Mouse (Mus musculus): ENCODE measurements at regions not wholly inside any gene's neighbourhood (a gene's known extent, or its start where the extent isn't known, plus 50 kb on each side); places are given as distances from the start of the nearest gene placed in this dataset.
A peak's percentile ranks its signal among the peaks of the same experiment; 100 is the strongest.

DNA sequence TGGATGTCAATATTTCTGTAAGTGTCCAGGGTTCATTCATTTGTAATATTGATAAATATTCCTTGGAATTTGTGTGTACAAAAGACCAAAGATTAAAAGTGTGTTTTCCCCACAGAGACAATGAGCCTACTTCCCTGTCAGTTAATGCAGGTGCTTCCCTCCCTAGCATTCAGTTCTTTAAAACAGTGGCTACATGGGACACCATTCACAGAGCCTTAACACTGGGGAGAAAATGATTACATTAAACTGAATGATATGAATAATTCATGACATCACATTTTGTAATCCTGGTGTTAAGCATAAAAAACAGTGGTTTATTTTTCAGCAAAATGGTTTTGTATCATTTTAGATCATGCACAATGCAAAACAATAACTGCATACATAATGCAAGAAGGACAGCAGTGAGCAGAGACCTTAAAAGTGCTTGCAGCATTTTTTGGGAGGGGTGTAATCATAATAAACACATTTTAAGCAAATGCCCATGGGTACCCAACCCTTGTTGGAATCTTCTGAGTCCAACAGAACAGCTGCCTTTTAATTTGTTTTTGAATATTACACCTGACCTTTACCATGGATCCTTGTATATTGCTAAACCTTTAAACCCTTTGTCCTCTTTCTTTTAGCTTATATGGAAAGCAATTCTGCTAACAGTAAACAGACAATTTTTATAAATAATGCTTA lies 917.1 kb upstream of the Gm5150 start:
- no peak overlapping the region for H3K27ac ChIP-seq
- no peak for TF ChIP-seq CTCF (IDR thresholded peaks at IDR 0.05; ENCODE audit: low read depth)
- H3K9ac ChIP-seq (replicated peaks; ENCODE audit: low read length), result no peak overlapping the region
- no peak overlapping the region for H3K4me3 ChIP-seq (ENCODE audit: low read length)
- DNase-seq (ENCODE audit: low spot score) (no peak), ATAC-seq (no peak)
- H3K27me3 ChIP-seq (ENCODE audit: insufficient read depth, low read length), result no peaks in the 10 kb centered on the region
- no peaks in the 10 kb centered on the region for H3K9me3 ChIP-seq (ENCODE audit: low read length)
- no peaks in the 10 kb centered on the region for H3K36me3 ChIP-seq (ENCODE audit: insufficient read depth, low read length)
- H3K4me2 ChIP-seq (ENCODE audit: low read depth, low read length), result no peak overlapping the region
- H3K4me1 ChIP-seq (ENCODE audit: insufficient read depth, low read length), result no peaks in the 10 kb centered on the region

DNA sequence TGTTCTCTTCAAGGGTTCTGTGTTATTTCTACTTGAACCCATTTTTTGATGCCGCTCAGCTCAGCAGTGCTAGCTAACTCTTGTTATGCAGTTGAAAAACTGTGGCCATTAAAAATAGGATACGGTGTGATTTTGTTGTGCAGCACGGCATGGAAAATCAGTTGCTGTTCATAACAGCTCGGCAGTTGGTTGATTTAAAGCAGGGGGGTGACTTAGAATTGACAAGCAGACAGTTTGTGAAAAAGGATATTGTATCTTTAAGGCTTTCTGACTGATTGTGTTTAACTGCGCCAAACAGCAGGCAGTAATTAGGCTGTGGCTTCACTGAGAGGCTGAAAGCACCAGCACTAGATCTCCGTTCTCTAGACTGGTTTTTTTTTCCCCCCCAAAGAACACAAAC lies 915.1 kb upstream of the Gm5150 start:
- H3K9me3 ChIP-seq (ENCODE audit: low read length), result no peaks in the 10 kb centered on the region
- ATAC-seq (peak; percentile 53; the same call in 1 of the 2 replicates), DNase-seq (ENCODE audit: low spot score) (peak; percentile 44)
- TF ChIP-seq CTCF (IDR thresholded peaks at IDR 0.05; ENCODE audit: low read depth), result no peak
- H3K4me2 ChIP-seq (ENCODE audit: low read depth, low read length), result peak overlapping the region; percentile 39
- H3K36me3 ChIP-seq (ENCODE audit: insufficient read depth, low read length), result no peaks in the 10 kb centered on the region
- 0 out of 2 replicates have a peak overlapping the region, but pooled peaks have one; percentile 5 for H3K4me3 ChIP-seq (ENCODE audit: low read length)
- H3K27ac ChIP-seq, result no peak overlapping the region
- H3K4me1 ChIP-seq (ENCODE audit: insufficient read depth, low read length), result no peaks in the 10 kb centered on the region
- WGBS, result 23% methylated on average over 6 of the region's 6 CpGs
- no peak overlapping the region for H3K9ac ChIP-seq (replicated peaks; ENCODE audit: low read length)
- no peaks in the 10 kb centered on the region for H3K27me3 ChIP-seq (ENCODE audit: insufficient read depth, low read length)

DNA sequence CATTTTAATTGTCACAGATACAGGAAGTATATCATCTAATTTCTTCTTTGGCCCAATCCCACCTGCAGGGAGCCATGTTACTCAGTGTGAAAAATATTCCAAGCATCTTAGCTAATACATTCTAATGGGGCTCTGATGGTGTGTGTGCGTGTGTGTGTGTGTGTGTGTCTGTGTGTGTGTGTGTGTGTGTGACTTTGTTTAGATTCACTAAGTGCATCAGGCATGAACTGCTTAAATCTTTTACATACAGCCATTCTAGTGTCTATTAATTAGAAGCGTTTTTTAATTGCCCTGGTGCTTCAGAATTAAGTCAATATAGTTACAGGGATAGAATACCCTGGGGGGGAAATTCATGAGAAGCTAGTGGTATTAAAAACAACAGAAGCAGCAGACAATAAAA lies 912.1 kb upstream of the Gm5150 start:
- H3K9ac ChIP-seq (replicated peaks; ENCODE audit: low read length), result no peak overlapping the region
- no peak for DNase-seq (ENCODE audit: low spot score)
- no peak overlapping the region for H3K4me2 ChIP-seq (ENCODE audit: low read depth, low read length)
- H3K4me1 ChIP-seq (ENCODE audit: insufficient read depth, low read length), result no peaks in the 10 kb centered on the region
- no peaks in the 10 kb centered on the region for H3K9me3 ChIP-seq (ENCODE audit: low read length)
- 62% methylated on average over 2 of the region's 2 CpGs for WGBS
- H3K36me3 ChIP-seq (ENCODE audit: insufficient read depth, low read length), result no peaks in the 10 kb centered on the region
- no peak overlapping the region for H3K4me3 ChIP-seq (ENCODE audit: low read length)
- no peak overlapping the region for H3K27ac ChIP-seq
- no peak for TF ChIP-seq CTCF (IDR thresholded peaks at IDR 0.05; ENCODE audit: low read depth)
- H3K27me3 ChIP-seq (ENCODE audit: insufficient read depth, low read length), result no peaks in the 10 kb centered on the region
- ATAC-seq, result no peak

DNA sequence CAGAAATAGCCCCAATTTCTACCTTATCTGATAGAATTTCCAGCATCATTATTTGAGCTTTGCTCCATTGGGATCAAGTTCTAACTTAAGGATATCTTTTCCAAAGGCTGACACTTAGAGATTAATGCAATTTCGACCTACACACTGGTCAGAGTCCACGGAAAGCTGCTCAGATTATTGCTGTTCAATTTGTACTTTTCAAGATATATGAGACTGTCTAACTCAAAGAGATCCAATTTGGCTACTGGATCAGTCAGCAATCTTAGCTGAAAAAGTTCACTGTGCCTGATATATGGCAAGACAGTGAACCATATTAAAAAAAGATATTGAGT lies 909.8 kb upstream of the Gm5150 start:
- TF ChIP-seq CTCF (IDR thresholded peaks at IDR 0.05; ENCODE audit: low read depth), result no peak
- H3K9me3 ChIP-seq (ENCODE audit: low read length), result no peaks in the 10 kb centered on the region
- no peaks in the 10 kb centered on the region for H3K4me1 ChIP-seq (ENCODE audit: insufficient read depth, low read length)
- DNase-seq (ENCODE audit: low spot score) (no peak), ATAC-seq (no peak)
- no peak overlapping the region for H3K4me2 ChIP-seq (ENCODE audit: low read depth, low read length)
- no peak overlapping the region for H3K27ac ChIP-seq
- no peaks in the 10 kb centered on the region for H3K36me3 ChIP-seq (ENCODE audit: insufficient read depth, low read length)
- no peak overlapping the region for H3K9ac ChIP-seq (replicated peaks; ENCODE audit: low read length)
- no peak overlapping the region for H3K4me3 ChIP-seq (ENCODE audit: low read length)
- no peaks in the 10 kb centered on the region for H3K27me3 ChIP-seq (ENCODE audit: insufficient read depth, low read length)
- 76% methylated on average over 2 of the region's 2 CpGs for WGBS

DNA sequence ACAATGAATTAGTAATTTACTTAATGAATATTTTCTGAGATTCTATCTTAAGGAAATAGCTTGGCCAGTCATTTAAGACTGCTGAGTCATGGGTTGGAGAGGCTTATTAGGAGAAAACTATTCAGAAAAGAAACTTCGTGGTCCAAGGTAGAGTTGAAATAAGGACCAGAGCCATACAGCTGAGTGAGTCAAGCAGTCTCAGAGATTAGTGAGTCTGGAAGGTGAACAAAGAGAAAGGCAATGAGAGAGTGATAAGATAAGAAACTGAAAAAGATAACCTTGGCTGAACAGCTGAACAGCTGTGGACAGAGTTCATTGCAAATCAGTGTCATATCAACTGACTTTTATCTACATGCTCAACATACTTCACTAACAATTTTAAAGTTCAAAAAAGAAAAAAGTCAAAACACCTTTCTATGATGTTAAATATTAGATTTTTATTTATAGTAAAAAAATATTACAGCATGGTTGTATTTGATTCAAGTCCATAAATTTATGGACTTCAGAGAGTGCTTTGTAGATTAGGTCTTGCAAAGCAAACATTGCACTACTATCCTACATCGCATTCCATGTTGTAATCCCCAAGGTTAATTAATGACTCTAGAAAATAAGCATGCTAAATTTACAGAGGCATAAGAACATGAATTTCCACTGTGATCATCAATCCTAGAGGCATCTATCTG lies 909.3 kb upstream of the Gm5150 start:
- H3K4me2 ChIP-seq (ENCODE audit: low read depth, low read length), result no peak overlapping the region
- H3K9ac ChIP-seq (replicated peaks; ENCODE audit: low read length), result no peak overlapping the region
- H3K27me3 ChIP-seq (ENCODE audit: insufficient read depth, low read length), result no peaks in the 10 kb centered on the region
- 85% methylated on average over 2 of the region's 2 CpGs for WGBS
- ATAC-seq (no peak), DNase-seq (ENCODE audit: low spot score) (no peak)
- no peaks in the 10 kb centered on the region for H3K36me3 ChIP-seq (ENCODE audit: insufficient read depth, low read length)
- no peaks in the 10 kb centered on the region for H3K4me1 ChIP-seq (ENCODE audit: insufficient read depth, low read length)
- no peak overlapping the region for H3K4me3 ChIP-seq (ENCODE audit: low read length)
- no peaks in the 10 kb centered on the region for H3K9me3 ChIP-seq (ENCODE audit: low read length)
- H3K27ac ChIP-seq, result no peak overlapping the region
- no peak for TF ChIP-seq CTCF (IDR thresholded peaks at IDR 0.05; ENCODE audit: low read depth)

DNA sequence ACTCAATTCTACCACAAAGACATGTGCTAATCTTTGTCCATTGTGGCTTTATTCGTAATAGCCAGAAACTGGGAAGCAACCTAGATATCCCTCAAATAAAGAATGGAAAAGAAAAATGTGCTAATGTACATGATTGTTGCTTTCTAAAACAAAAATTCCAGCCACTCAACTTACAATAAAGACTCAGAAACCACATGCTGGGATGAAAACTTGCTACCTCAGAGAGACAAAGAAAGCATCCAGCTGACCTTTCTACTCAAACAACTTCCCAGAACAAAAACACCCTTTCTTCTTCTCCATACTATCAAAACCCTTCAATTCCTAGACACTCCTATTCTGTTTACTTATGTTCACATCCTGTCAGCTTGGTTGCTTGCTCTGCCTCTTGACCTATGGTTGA lies 881.9 kb upstream of the Gm5150 start:
- WGBS, result 75% methylated on average over 1 of the region's 1 CpGs

More for the DNA sequence above, 881.9 kb upstream of the Gm5150 start:
- Histone ChIP-seq H3K9ac (replicated peaks; ENCODE audit: low read length) (no peak overlapping the region), H3K9me3 (ENCODE audit: low read length) (no peaks in the 10 kb centered on the region), H3K27ac (no peak overlapping the region), H3K27me3 (ENCODE audit: insufficient read depth, low read length) (no peaks in the 10 kb centered on the region), H3K4me3 (ENCODE audit: low read length) (no peak overlapping the region), H3K36me3 (ENCODE audit: insufficient read depth, low read length) (no peaks in the 10 kb centered on the region), H3K4me1 (ENCODE audit: insufficient read depth, low read length) (no peaks in the 10 kb centered on the region), H3K4me2 (ENCODE audit: low read depth, low read length) (no peak overlapping the region)
- TF ChIP-seq CTCF (IDR thresholded peaks at IDR 0.05; ENCODE audit: low read depth), result no peak
- DNase-seq (ENCODE audit: low spot score) (no peak), ATAC-seq (no peak)

Measured in hindbrain, postnatal 0 days (tissue).